Mouse (Mus musculus): ENCODE measurements around the gene Tm4sf4.

DNA sequence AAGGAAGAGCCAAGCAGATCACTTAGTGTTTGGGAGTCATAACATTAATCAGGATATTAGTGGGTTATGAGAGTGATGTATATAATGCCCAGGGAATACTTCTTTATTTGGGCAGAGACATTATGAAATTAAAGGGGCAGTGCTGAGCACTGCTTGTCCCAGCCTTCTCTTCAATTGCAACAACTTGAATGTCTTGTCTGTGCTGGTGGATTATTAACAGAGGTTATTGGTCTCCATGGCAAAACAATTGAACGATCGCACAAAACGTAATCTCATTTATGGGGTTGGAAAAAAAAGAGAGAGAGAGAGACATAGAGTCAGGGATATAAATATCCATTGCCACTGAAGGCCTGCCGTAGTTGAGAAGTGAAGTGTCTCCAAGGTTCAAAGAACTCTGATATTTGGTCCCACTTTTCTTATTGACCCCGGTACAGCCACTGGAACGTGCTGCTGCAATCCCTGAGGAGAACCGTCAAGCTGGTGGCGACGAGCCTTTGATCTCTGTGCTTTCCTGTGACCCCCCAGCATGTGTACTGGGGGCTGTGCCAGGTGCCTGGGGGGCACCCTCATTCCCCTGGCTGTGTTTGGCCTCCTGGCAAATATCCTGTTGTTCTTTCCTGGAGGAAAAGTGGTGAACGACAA, at the start of gene Tm4sf4:
- TF ChIP-seq CTCF (conservative IDR thresholded peaks at IDR 0.05; ENCODE audit: insufficient read depth, insufficient read length, low read depth, low read length) (no peak), POLR2A (IDR thresholded peaks at IDR 0.05; ENCODE audit: low read depth, low read length) (no peak)

All from kidney, adult 2 months (tissue).